Mouse (Mus musculus) megakaryocyte progenitor cell, adult 5-6 weeks (primary cell): ENCODE measurements at regions not wholly inside any gene's neighbourhood (a gene's known extent, or its start where the extent isn't known, plus 50 kb on each side); places are given as distances from the start of the nearest gene placed in this dataset.

Experiments
- ATAC-seq: replicated peaks from 2 replicates; pipeline ENCODE4 v1.8.0; 2016; ENCODE audit warnings: mild to moderate bottlenecking, moderate TSS enrichment, inconsistent platforms; ENCODE audit not compliant: poor library complexity

- ATAC-seq = no peak
These were observed 101.9 kb downstream of the Irs2 start for GRCm38 (mm10) chr8:10906353-10906752.

- no peak for ATAC-seq
These were observed 102.5 kb downstream of the Irs2 start for GRCm38 (mm10) chr8:10905761-10906160.

- ATAC-seq = no peak
These were observed 104.3 kb downstream of the Irs2 start for GRCm38 (mm10) chr8:10903957-10904356.

GRCm38 (mm10) chr8:10901954-10902353 lies 106.3 kb downstream of the Irs2 start:
- ATAC-seq = no peak

GRCm38 (mm10) chr8:10901014-10901413 lies 107.2 kb downstream of the Irs2 start:
- ATAC-seq = peak; percentile 92

GRCm38 (mm10) chr8:10899581-10900155 lies 108.6 kb downstream of the Irs2 start:
- ATAC-seq = peak; percentile 24; the same call in 1 of the 2 replicates

GRCm38 (mm10) chr8:10898562-10899527 lies 109.4 kb downstream of the Irs2 start:
- ATAC-seq = no peak

DNA sequence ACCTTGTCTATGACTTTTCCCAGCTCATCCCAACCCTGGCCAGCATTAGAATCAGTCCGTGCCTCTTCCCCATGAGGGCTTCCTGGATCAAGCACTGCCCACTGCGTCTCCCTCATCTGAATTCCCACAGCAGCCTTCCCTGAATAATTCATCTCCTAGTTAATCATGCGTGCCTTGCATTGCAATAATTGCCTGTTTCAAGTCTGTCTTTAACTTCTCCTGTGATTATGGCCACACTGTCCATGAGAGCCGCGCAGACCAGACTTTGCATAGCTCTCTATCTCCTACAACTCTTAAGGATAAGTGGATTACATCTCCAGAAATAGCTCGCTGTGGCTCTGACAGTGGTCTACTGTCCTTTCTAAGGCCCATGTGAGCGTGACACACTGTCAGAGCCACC lies 110.7 kb downstream of the Irs2 start:
- ATAC-seq = no peak

DNA sequence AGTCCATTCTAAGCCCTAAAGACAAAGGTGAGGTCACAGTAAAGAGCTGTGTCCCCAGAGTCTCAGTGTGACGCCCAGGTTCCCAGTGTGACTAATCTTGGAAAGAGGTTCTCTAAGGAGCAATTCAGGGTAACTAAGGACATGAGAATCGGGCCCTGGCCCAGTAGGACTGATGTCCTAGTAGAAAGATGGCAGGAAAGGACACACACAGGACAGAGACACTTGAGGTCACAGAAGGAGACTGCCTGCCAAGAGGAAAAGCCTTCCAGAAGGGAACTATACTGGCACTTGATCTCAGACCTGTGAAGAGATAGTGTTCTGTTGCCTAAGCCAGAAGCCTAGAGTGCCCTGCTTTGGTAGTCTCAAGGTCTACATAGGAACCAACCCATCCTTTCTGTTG lies 113.1 kb downstream of the Irs2 start:
- ATAC-seq = no peak

- no peak for ATAC-seq
These were observed 114.0 kb downstream of the Irs2 start for GRCm38 (mm10) chr8:10894306-10894705.

GRCm38 (mm10) chr8:10893709-10894108 lies 114.5 kb downstream of the Irs2 start:
- peak; percentile 71 for ATAC-seq

- ATAC-seq = no peak
These were observed 116.4 kb downstream of the Irs2 start for GRCm38 (mm10) chr8:10891906-10892305.

GRCm38 (mm10) chr8:10891440-10891839 lies 116.8 kb downstream of the Irs2 start:
- ATAC-seq = no peak

- ATAC-seq = peak; percentile 65
These were observed 122.8 kb downstream of the Irs2 start for GRCm38 (mm10) chr8:10885452-10885851.

GRCm38 (mm10) chr8:10883418-10883817 lies 124.8 kb downstream of the Irs2 start:
- ATAC-seq = no peak

DNA sequence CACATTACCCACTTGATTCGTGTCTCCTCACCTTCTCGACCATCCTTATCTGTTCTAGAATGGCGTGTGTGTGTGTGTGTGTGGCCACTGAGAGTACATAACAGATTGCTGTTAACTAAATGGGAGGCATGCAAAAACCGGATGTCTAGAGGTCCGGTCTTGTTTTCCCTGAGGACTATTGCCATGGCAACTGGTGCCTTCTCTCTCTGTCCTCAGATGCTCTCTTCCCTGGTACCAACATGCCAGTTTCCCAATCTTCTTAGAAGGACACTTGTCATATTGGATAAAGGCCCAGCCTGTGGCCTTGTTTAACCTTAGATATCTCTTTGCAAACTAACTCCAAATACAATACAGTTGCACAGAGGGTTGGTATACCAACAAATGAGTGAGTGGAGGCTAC lies 125.9 kb downstream of the Irs2 start:
- no peak for ATAC-seq

GRCm38 (mm10) chr8:10879883-10880282 lies 128.4 kb downstream of the Irs2 start:
- peak; percentile 50 for ATAC-seq

DNA sequence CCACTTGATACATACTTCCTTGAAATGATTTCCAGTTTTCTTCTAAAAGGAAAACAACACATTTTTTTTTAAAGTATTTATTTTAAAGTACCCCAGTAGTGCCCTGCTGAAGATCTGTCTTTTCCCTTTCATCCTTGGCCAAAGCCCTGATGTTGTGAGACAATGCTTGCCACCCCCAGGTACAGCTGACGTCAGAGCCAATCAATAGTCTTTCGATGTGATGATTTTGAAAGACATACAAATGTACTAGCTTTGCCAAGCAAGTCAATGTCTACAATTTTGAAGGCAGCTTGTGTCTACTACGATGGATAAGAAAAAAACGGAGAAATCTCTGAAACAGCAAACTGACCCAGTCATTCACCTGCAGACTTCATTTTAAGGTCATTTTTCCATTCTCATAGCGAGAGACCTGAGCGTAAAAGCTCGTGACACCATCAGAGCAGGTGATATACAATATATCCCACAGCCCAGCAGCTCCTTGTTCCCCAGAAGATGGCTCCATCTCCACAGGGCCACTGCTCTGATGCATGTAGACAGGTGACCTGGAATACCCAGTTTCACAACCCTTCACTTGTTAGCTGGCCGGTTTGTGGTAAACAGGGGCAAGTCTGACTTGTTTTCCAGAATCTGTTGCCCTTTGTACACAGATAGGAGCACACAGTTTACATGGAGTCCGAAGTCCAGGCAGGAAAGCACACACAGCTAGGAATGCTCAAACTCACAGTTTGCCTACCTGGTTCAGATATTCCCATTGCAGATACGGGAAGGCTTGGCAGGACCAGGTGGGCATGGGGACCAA lies 129.0 kb downstream of the Irs2 start:
- no peak for ATAC-seq

DNA sequence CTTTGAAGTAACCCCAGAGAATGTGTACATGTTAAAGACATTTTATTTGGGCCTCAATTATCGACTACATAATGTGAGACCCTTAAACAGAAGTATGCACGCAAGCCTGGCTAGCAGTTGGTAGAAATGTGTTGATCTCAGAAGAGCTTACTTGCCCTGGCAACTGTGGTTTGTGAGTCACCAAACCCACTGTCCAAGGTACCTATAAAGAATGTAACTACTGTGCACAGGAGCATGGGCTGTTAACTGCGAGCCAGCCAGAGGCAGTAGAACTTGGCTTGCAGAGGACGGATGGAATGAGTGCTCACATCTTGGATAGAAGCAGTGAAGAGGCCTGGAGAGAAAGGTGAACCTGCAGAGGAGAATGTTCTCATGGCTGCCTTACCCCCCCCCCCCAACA lies 129.9 kb downstream of the Irs2 start:
- no peak for ATAC-seq

GRCm38 (mm10) chr8:10875170-10875569 lies 133.1 kb downstream of the Irs2 start:
- ATAC-seq = no peak

GRCm38 (mm10) chr8:10871451-10871850 lies 136.8 kb downstream of the Irs2 start:
- ATAC-seq = no peak
